Mouse (Mus musculus) midbrain, embryonic 15.5 days (tissue): ENCODE results near the gene Cmss1. TPM values are rescaled to one million over a fixed set of nuclear protein-coding genes. Genes with fewer than 3 reads are reported as not detected.
A peak's percentile ranks its signal among the peaks of the same experiment; 100 is the strongest.

Experiments
- ATAC-seq: fragments of 200-750 bp; cut with Nextera tagmentation; replicated peaks from 2 replicates; pipeline ENCODE4 v1.8.0; 2017; ENCODE audit warnings: moderate TSS enrichment
- H3K27ac ChIP-seq: fragments of 300-500 bp; sonication (generic); 2 replicates; pipeline ENCODE4 v1.5.1; 2015; ENCODE audit warnings: mild to moderate bottlenecking, inconsistent platforms
- H3K27me3 ChIP-seq: fragments of 300-500 bp; sonication (generic); replicated peaks from 2 replicates; pipeline ENCODE4 v1.6.1; 2015; ENCODE audit warnings: inconsistent platforms
- H3K36me3 ChIP-seq: fragments of 300-500 bp; sonication (generic); replicated peaks from 2 replicates; pipeline ENCODE4 v1.6.1; 2015; ENCODE audit warnings: inconsistent platforms
- H3K4me1 ChIP-seq: fragments of 300-500 bp; sonication (generic); 2 replicates; pipeline ENCODE4 v1.6.1; 2015; ENCODE audit warnings: inconsistent platforms
- H3K4me2 ChIP-seq: fragments of 300-500 bp; sonication (generic); 2 replicates; pipeline ENCODE4 v1.6.1; 2015; ENCODE audit warnings: inconsistent platforms, mild to moderate bottlenecking, moderate library complexity
- H3K4me3 ChIP-seq: fragments of 300-500 bp; sonication (generic); 2 replicates; pipeline ENCODE4 v1.5.1; 2015; ENCODE audit warnings: mild to moderate bottlenecking, inconsistent platforms
- H3K9ac ChIP-seq: fragments of 300-500 bp; sonication (generic); 2 replicates; pipeline ENCODE4 v1.6.1; 2015; ENCODE audit warnings: mild to moderate bottlenecking, inconsistent platforms
- H3K9me3 ChIP-seq: fragments of 300-500 bp; sonication (generic); 2 replicates; pipeline ENCODE4 v1.6.1; 2016; ENCODE audit warnings: inconsistent platforms
- WGBS: fragments of 180-500 bp; shearing (Covaris S2); methylation state at CpG from one replicate; pipeline ENCODE4 v1.1.7; 2015; ENCODE audit warnings: mixed read lengths; 5-methylcytosine and 5-hydroxymethylcytosine counted together
- polyA plus RNA-seq: library from polyadenylated mRNA; unstranded; fragments of >200 nt; fragmentation: Nextera tagmentation; extraction: Ambion mirVana; gene quantifications from 2 replicates; pipeline ENCODE4 v1.2.1, GENCODE M21; 2015

Gene Cmss1
- polyA plus RNA-seq, 1 experiment from 2014 or later: 36.4 TPM

GRCm38 (mm10) chr16:57357011-57357410 lies 249.7 kb downstream of the Cmss1 start:
- Histone ChIP-seq H3K36me3 (no peaks in the 10 kb centered on the region), H3K4me3 (no peak overlapping the region), H3K4me2 (no peak overlapping the region), H3K9ac (no peak overlapping the region), H3K4me1 (no peaks in the 10 kb centered on the region), H3K9me3 (no peaks in the 10 kb centered on the region), H3K27ac (no peak overlapping the region), H3K27me3 (no peaks in the 10 kb centered on the region)
- 81% methylated on average over 6 of the region's 6 CpGs for WGBS
- no peak for ATAC-seq

- H3K9ac ChIP-seq: no peak overlapping the region
- H3K4me1 ChIP-seq: no peaks in the 10 kb centered on the region
- H3K9me3 ChIP-seq: no peaks in the 10 kb centered on the region
- no peak for ATAC-seq
- no peaks in the 10 kb centered on the region for H3K27me3 ChIP-seq
- H3K27ac ChIP-seq: no peak overlapping the region
- no peaks in the 10 kb centered on the region for H3K36me3 ChIP-seq
- H3K4me2 ChIP-seq: no peak overlapping the region
- 64% methylated on average over 6 of the region's 6 CpGs for whole genome bisulfite sequencing
- H3K4me3 ChIP-seq: no peak overlapping the region
Measured at GRCm38 (mm10) chr16:57356454-57356853, 250.2 kb downstream of the Cmss1 start.

GRCm38 (mm10) chr16:57353932-57354331 lies 252.7 kb downstream of the Cmss1 start:
- no peak for ATAC-seq

DNA sequence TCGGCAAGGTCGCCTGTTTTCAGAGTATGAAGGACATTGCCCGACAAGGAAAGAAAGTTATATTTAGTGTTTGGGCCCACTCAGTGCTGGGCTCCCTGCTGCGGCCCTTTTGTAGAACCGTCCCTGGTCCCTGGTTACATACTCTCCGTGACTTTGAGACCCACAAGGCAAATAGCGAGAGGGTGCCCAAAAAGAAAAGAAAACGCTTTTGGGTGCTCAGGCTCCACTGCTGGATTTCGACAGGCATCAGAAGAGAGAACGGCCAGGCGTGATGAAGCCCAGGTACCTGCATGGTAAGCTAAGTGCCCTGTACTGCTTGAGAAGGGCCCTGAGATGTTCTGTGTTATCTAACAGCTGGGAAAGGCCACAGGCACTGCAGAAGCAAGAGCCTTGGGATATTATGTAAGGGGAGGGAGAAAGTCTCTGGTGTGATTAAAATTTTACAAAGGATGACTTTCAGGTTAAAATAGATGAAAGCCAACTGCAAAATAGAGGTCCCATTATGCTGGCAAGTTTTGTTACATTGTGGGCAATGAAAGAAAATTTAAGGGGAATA lies 253.4 kb downstream of the Cmss1 start:
- peak; percentile 4; the same call in 1 of the 2 replicates for ATAC-seq
- H3K27ac ChIP-seq: no peak overlapping the region
- no peaks in the 10 kb centered on the region for H3K9me3 ChIP-seq
- no peaks in the 10 kb centered on the region for H3K36me3 ChIP-seq
- WGBS: 87% methylated on average over 11 of the region's 11 CpGs
- no peaks in the 10 kb centered on the region for H3K27me3 ChIP-seq
- H3K4me2 ChIP-seq: no peak overlapping the region
- no peak overlapping the region for H3K9ac ChIP-seq
- H3K4me3 ChIP-seq: no peak overlapping the region
- no peaks in the 10 kb centered on the region for H3K4me1 ChIP-seq

More at GRCm38 (mm10) chr16:57353932-57354331, 252.7 kb downstream of the Cmss1 start:
- Histone ChIP-seq H3K9ac (no peak overlapping the region), H3K27me3 (no peaks in the 10 kb centered on the region), H3K9me3 (no peaks in the 10 kb centered on the region), H3K4me3 (no peak overlapping the region), H3K4me2 (no peak overlapping the region), H3K4me1 (no peaks in the 10 kb centered on the region), H3K27ac (no peak overlapping the region), H3K36me3 (no peaks in the 10 kb centered on the region)
- 77% methylated on average over 6 of the region's 6 CpGs for WGBS

- no peaks in the 10 kb centered on the region for H3K4me1 ChIP-seq
- 79% methylated on average over 6 of the region's 6 CpGs for WGBS
- H3K27ac ChIP-seq: no peak within 1 kb of the TSS
- H3K4me3 ChIP-seq: no peak within 1 kb of the TSS
- no peaks in the 10 kb centered on the region for H3K9me3 ChIP-seq
- H3K4me2 ChIP-seq: no peak within 1 kb of the TSS
- peak; percentile 14; the same call in 1 of the 2 replicates for ATAC-seq
- no peaks in the 10 kb centered on the region for H3K36me3 ChIP-seq
- H3K9ac ChIP-seq: no peak within 1 kb of the TSS
- H3K27me3 ChIP-seq: no peaks in the 10 kb centered on the region
Measured at GRCm38 (mm10) chr16:57352751-57353150, 253.9 kb downstream of the Cmss1 start, which contains the start of gene Filip1l. Gene Filip1l, plus strand, starts transcription at chr16:57353093.

DNA sequence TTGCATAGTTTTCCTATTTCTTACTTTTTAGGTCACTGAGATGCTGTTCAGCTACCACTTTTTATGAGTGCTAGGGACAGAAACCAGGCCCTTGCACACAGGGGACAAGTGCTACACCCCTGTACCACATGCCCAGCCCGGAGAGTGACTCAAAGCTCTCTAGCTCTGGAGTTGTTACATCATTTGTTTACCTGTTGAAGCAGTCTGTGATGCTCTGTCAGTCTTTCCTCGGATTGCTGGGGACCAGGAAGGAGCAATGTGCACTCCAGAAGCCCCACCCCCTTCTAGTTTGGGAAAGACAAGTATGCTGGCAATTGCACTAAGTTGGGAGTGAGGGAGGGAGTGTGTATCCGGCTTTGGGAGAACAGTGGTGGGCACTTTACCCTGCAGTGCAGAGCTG lies 257.0 kb downstream of the Cmss1 start:
- Histone ChIP-seq H3K4me1 (no peaks in the 10 kb centered on the region), H3K4me2 (no peak overlapping the region), H3K4me3 (no peak overlapping the region), H3K9ac (no peak overlapping the region), H3K27me3 (no peaks in the 10 kb centered on the region), H3K9me3 (no peaks in the 10 kb centered on the region), H3K27ac (no peak overlapping the region), H3K36me3 (no peaks in the 10 kb centered on the region)
- ATAC-seq: no peak
- WGBS: 68% methylated on average over 3 of the region's 3 CpGs

DNA sequence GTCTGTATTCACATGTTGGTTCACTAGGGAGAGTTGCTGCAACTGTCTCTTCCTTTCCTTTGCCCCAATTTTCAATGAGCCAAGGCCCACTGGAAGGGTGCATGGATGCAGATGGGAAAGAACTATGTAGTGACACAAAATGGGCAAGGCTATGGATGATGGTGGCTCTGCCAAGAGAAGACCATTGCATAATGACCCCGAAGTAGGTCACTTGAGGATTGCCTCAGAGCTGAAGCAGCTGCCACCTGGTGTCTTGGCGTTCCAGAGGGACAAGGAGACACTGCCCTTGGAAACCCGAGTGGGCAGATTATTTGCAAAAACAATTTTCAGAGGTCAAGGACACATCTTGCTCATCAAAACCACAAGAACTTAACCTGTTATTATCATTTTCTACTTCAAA lies 257.6 kb downstream of the Cmss1 start:
- Histone ChIP-seq H3K36me3 (no peaks in the 10 kb centered on the region), H3K4me2 (no peak overlapping the region), H3K9ac (no peak overlapping the region), H3K9me3 (no peaks in the 10 kb centered on the region), H3K27ac (no peak overlapping the region), H3K4me3 (no peak overlapping the region), H3K27me3 (no peaks in the 10 kb centered on the region), H3K4me1 (no peaks in the 10 kb centered on the region)
- ATAC-seq: no peak
- WGBS: 89% methylated on average over 3 of the region's 3 CpGs

DNA sequence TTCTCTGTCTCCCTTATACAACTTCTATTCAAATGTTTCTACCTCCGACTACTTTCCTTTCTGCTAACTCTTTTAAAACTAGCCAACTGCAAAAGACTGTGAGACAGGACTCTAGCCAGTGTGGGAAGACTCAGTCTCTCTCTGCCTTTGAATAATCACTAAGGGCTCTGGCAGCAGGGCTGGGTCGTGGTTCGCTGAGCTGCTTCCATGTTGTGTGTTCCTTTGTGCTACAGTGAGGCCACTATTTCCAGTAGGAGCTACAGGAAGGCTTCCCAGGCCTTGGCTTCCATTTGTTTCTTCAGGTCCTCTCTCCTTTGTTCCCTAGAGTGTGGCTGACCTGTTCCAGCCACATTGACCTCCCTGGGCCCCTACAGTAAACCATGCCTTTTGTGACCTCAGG lies 260.4 kb downstream of the Cmss1 start:
- Histone ChIP-seq H3K4me3 (no peak overlapping the region), H3K27ac (no peak overlapping the region), H3K9me3 (no peaks in the 10 kb centered on the region), H3K4me2 (no peak overlapping the region), H3K27me3 (no peaks in the 10 kb centered on the region), H3K9ac (no peak overlapping the region), H3K36me3 (no peaks in the 10 kb centered on the region), H3K4me1 (no peaks in the 10 kb centered on the region)
- no peak for ATAC-seq
- WGBS: 57% methylated on average over 3 of the region's 3 CpGs

DNA sequence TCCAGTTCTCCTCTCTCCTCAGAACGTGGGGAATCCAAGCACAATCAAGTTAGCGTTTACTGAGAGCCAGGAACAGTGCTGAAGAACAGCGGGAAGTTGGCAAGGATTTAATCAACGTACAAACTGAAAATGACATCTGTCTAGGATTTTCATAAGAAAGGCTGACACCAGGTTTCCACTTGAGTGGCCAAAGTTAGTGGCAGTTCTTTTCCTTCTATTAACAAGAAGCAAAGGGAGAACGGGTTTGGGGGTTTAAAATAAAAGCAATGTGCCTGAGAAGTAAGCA lies 266.1 kb downstream of the Cmss1 start:
- 52% methylated on average over 5 of the region's 5 CpGs for whole genome bisulfite sequencing
- H3K4me2 ChIP-seq: no peak overlapping the region
- no peak overlapping the region for H3K9ac ChIP-seq
- no peak overlapping the region for H3K27ac ChIP-seq
- no peaks in the 10 kb centered on the region for H3K27me3 ChIP-seq
- no peaks in the 10 kb centered on the region for H3K4me1 ChIP-seq
- H3K36me3 ChIP-seq: no peaks in the 10 kb centered on the region
- no peaks in the 10 kb centered on the region for H3K9me3 ChIP-seq
- ATAC-seq: no peak
- no peak overlapping the region for H3K4me3 ChIP-seq

DNA sequence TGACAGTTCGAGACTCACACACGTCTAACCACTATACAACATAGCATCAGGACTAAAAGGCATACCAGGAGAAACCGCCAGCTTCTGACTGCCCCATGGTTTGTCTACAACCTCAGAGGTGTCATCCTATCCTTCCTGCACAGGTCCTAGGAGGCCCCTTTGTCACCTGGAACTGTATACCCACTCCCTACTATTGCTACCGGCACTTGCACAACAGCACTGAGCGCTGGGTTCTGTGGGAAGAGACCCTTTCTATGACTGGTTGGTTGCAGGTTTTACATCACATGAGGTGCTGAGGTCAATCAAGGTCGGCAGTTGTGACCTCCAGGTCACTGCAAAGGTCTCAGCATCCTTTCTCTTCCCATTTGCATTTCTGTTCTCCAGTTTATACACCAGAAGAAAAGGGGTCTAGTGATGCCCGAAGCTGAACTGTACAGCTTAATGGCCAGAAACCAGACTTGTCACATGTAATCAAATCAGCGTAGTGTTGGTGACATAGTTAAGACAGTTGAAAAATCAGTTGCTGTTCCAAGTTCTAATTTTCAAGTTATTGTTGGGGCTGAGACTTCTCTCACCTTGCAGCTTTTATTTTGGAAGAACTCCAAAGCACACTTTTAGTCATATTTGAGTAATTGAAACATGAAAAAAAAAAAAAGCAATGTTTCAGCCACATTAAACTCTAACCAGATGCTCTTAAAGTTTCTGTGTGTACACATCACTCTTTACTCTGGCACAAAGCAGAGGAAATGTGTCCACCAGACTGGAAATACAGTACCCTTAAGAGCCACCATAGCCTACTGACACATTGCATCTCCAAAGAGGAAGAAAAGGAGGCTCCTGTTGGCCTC lies 266.7 kb downstream of the Cmss1 start:
- Histone ChIP-seq H3K4me3 (no peak overlapping the region), H3K4me2 (no peak overlapping the region), H3K36me3 (no peaks in the 10 kb centered on the region), H3K27ac (no peak overlapping the region), H3K4me1 (no peaks in the 10 kb centered on the region), H3K9ac (no peak overlapping the region), H3K9me3 (no peaks in the 10 kb centered on the region), H3K27me3 (no peaks in the 10 kb centered on the region)
- ATAC-seq: no peak
- 81% methylated on average over 8 of the region's 8 CpGs for WGBS

- no peaks in the 10 kb centered on the region for H3K36me3 ChIP-seq
- no peak overlapping the region for H3K9ac ChIP-seq
- 84% methylated on average over 11 of the region's 11 CpGs for WGBS
- no peak overlapping the region for H3K4me3 ChIP-seq
- no peaks in the 10 kb centered on the region for H3K4me1 ChIP-seq
- H3K27me3 ChIP-seq: no peaks in the 10 kb centered on the region
- H3K9me3 ChIP-seq: no peaks in the 10 kb centered on the region
- ATAC-seq: no peak
- H3K27ac ChIP-seq: no peak overlapping the region
- no peak overlapping the region for H3K4me2 ChIP-seq
Measured at GRCm38 (mm10) chr16:57336770-57337423, 269.8 kb downstream of the Cmss1 start.

DNA sequence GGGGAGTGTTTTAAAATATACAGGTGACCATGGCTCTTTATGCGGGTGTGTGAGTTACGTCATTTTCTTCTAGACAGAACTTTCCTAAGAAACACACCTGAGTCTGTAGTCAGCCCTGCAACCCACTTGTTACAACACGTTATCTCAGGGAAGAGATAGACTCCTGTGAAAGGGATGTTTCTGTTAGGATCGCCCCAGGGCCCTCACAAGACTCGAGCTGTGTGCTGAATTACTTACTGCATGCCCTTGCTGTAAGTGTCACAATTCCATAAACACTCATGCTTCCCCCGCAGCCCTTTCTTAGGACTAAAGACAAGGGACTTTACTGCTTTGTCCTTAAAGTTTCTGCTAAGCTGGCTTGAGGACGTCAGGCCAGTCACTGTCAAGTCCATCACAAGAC lies 274.4 kb downstream of the Cmss1 start:
- no peaks in the 10 kb centered on the region for H3K4me1 ChIP-seq
- whole genome bisulfite sequencing: 81% methylated on average over 7 of the region's 7 CpGs
- no peak overlapping the region for H3K4me2 ChIP-seq
- no peak overlapping the region for H3K27ac ChIP-seq
- no peak overlapping the region for H3K9ac ChIP-seq
- H3K36me3 ChIP-seq: no peaks in the 10 kb centered on the region
- H3K27me3 ChIP-seq: no peaks in the 10 kb centered on the region
- ATAC-seq: no peak
- H3K9me3 ChIP-seq: no peaks in the 10 kb centered on the region
- H3K4me3 ChIP-seq: no peak overlapping the region

DNA sequence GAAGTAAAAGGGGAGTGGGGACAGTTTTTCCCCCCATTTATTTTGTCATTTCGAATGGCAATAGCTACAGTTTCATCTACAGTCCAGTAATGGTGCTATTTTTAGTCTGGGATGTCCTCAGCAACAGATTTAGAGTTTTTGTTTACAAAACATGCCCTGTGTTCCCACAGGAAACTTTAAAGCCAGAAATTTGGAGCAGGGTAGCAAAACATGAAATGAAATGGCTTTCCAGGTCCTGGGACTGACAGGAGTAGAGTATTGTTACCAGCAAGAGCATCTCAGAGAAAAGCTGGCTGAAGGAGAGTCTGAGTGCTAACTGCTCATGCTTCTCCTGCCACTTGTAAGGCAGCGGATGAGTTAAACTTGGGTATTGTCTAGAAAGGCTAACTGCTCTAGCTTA lies 276.6 kb downstream of the Cmss1 start:
- Histone ChIP-seq H3K4me1 (no peaks in the 10 kb centered on the region), H3K9me3 (no peaks in the 10 kb centered on the region)
- 79% methylated on average over 2 of the region's 2 CpGs for WGBS

More for the DNA sequence above, 276.6 kb downstream of the Cmss1 start:
- Histone ChIP-seq H3K4me2 (no peak overlapping the region), H3K27ac (no peak overlapping the region), H3K9ac (no peak overlapping the region), H3K36me3 (no peaks in the 10 kb centered on the region), H3K4me3 (no peak overlapping the region), H3K27me3 (no peaks in the 10 kb centered on the region)
- ATAC-seq: no peak
